Mouse (Mus musculus) ES-E14 (cell line): ENCODE data around the gene Myom3.

Source experiments
- MAFK ChIP-seq: IDR thresholded peaks from 2 replicates; pipeline ENCODE4 v1.6.1; 2014; ENCODE audit warnings: mild to moderate bottlenecking, low read depth, low read length, inconsistent platforms; ENCODE audit not compliant: insufficient read depth
- ZC3H11A ChIP-seq: IDR thresholded peaks from 2 replicates; pipeline ENCODE4 v1.6.1; 2012; ENCODE audit warnings: low read depth, mild to moderate bottlenecking, inconsistent platforms, low read length, borderline replicate concordance
- ZNF384 ChIP-seq: IDR thresholded peaks from 2 replicates; pipeline ENCODE4 v1.6.1; 2012; ENCODE audit warnings: low read depth, low read length, inconsistent platforms

- TF ChIP-seq ZNF384: no peak
- no peak for TF ChIP-seq ZC3H11A
- no peak for TF ChIP-seq MAFK
Measured at GRCm38 (mm10) chr4:135776850-135777249, 17.3 kb downstream of the Myom3 start.
